9 mouse cellular contexts compared by ENCODE assay signal in genomic region chr5:115374204-115374820, GRCm38 (mm10). TPM values are rescaled to one million over a fixed set of nuclear protein-coding genes. Genes with fewer than 3 reads are reported as not detected.
DNase-seq lines count a peak whose midpoint lies in the region; ATAC-seq and TF ChIP-seq lines count a peak whose summit lies in the region.
"Had no signal": no experiment of that assay in that cellular context is flagged by ENCODE, and none has a peak within 500 bp of the region (broad histone marks: within the 10 kb centered on the region; RNA-seq: fewer than 3 reads in every experiment).

No protein-coding gene starts in this region.

- no peak for ATAC-seq in kidney, postnatal 0 days (replicated peaks; ENCODE audit: low FRiP score, low read depth)
- ATAC-seq in embryonic facial prominence, embryonic 14.5 days (ENCODE audit: low read depth): no peak
- no peak for ATAC-seq in hindbrain, embryonic 16.5 days
- ATAC-seq in midbrain, embryonic 16.5 days: no peak
- no peak for ATAC-seq in monocyte, adult 5-6 weeks (replicated peaks; ENCODE audit: insufficient number of reproducible peaks, low FRiP score, low TSS enrichment, poor library complexity, severe bottlenecking)

- no peaks in the 10 kb centered on the region for H3K4me1 ChIP-seq in kidney, postnatal 0 days (replicated peaks; ENCODE audit: insufficient read depth, low read length)
- no peaks in the 10 kb centered on the region; the same call in 1 of the 2 replicates for H3K4me1 ChIP-seq in embryonic facial prominence, embryonic 14.5 days (ENCODE audit: control insufficient read depth, insufficient read depth, low read length)
- peaks cover 3% of the 10 kb centered on the region for H3K4me1 ChIP-seq in hindbrain, embryonic 16.5 days (ENCODE audit: control insufficient read depth, insufficient read depth, low read depth, low read length)
- H3K4me1 ChIP-seq in midbrain, embryonic 16.5 days (ENCODE audit: control insufficient read depth, insufficient read depth, low read length): 0 out of 2 replicates have a peak, but pooled peaks cover 2% of the 10 kb centered on the region
- H3K4me1 ChIP-seq in cerebellum, adult 2 months (ENCODE audit: control insufficient read depth, insufficient read depth, low read length): no peaks in the 10 kb centered on the region

- H3K9me3 ChIP-seq in kidney, postnatal 0 days (replicated peaks; ENCODE audit: low read length): no peaks in the 10 kb centered on the region
- H3K9me3 ChIP-seq in embryonic facial prominence, embryonic 14.5 days (ENCODE audit: control insufficient read depth, low read length): no peaks in the 10 kb centered on the region
- H3K9me3 ChIP-seq in hindbrain, embryonic 16.5 days (ENCODE audit: control insufficient read depth, low read length): no peaks in the 10 kb centered on the region
- no peaks in the 10 kb centered on the region for H3K9me3 ChIP-seq in midbrain, embryonic 16.5 days (replicated peaks; ENCODE audit: control insufficient read depth, low read length, poor library complexity, severe bottlenecking)

- H3K36me3 ChIP-seq in kidney, postnatal 0 days (ENCODE audit: insufficient read depth, low read length): no peaks in the 10 kb centered on the region
- H3K36me3 ChIP-seq in embryonic facial prominence, embryonic 14.5 days (ENCODE audit: control insufficient read depth, insufficient read depth, low read length): no peaks in the 10 kb centered on the region
- H3K36me3 ChIP-seq in hindbrain, embryonic 16.5 days (ENCODE audit: control insufficient read depth, insufficient read depth, low read length): no peaks in the 10 kb centered on the region
- no peaks in the 10 kb centered on the region for H3K36me3 ChIP-seq in midbrain, embryonic 16.5 days (ENCODE audit: control insufficient read depth, insufficient read depth, low read length)

- no peak overlapping the region for H3K27ac ChIP-seq in kidney, postnatal 0 days
- H3K27ac ChIP-seq in embryonic facial prominence, embryonic 14.5 days (replicated peaks; ENCODE audit: low read depth, low read length): no peak overlapping the region
- H3K27ac ChIP-seq in hindbrain, embryonic 16.5 days (ENCODE audit: low read depth, low read length): no peak overlapping the region
- peak overlapping the region; percentile 54; the same call in 1 of the 2 replicates for H3K27ac ChIP-seq in midbrain, embryonic 16.5 days (ENCODE audit: low read length)
- no peak overlapping the region for H3K27ac ChIP-seq in cerebellum, adult 2 months (ENCODE audit: insufficient read depth, low read length)

- H3K27me3 ChIP-seq in kidney, postnatal 0 days (ENCODE audit: insufficient read depth, low read length): no peaks in the 10 kb centered on the region
- no peaks in the 10 kb centered on the region for H3K27me3 ChIP-seq in embryonic facial prominence, embryonic 14.5 days (replicated peaks; ENCODE audit: control insufficient read depth, insufficient read depth, low read length)
- H3K27me3 ChIP-seq in hindbrain, embryonic 16.5 days (replicated peaks; ENCODE audit: control insufficient read depth, insufficient read depth, low read length): no peaks in the 10 kb centered on the region
- no peaks in the 10 kb centered on the region for H3K27me3 ChIP-seq in midbrain, embryonic 16.5 days (ENCODE audit: control insufficient read depth, insufficient read depth, low read depth, low read length)
- no peaks in the 10 kb centered on the region; the same call in 1 of the 2 replicates for H3K27me3 ChIP-seq in cerebellum, adult 2 months (ENCODE audit: control insufficient read depth, insufficient read depth, low read length)

- 16% methylated on average over 11 of the region's 11 CpGs for WGBS in kidney, postnatal 0 days
- WGBS in embryonic facial prominence, embryonic 14.5 days: 18% methylated on average over 11 of the region's 11 CpGs
- 8% methylated on average over 11 of the region's 11 CpGs for WGBS in hindbrain, embryonic 16.5 days
- WGBS in midbrain, embryonic 16.5 days: 6% methylated on average over 11 of the region's 11 CpGs
- 26% methylated on average over 11 of the region's 11 CpGs for WGBS in cerebellum, adult 2 months

- DNase-seq in kidney, postnatal 0 days (ENCODE audit: low spot score): no peak
- no peak for DNase-seq in kidney, postnatal 10 days
- no peak for DNase-seq in embryonic facial prominence, embryonic 14.5 days (ENCODE audit: low spot score)
- DNase-seq in right cerebral cortex, postnatal 4 days: no peak
- DNase-seq in cerebellum, adult 2 months: no peak
- DNase-seq: gastrocnemius, postnatal 36 days had no signal

- no peak for TF ChIP-seq CTCF in kidney, postnatal 0 days (IDR thresholded peaks at IDR 0.05; ENCODE audit: low read depth)
- TF ChIP-seq CTCF in cerebellum, adult 2 months (IDR thresholded peaks at IDR 0.05; ENCODE audit: borderline replicate concordance, insufficient read depth, low read depth, low read length): no peak

- TF ChIP-seq POLR2A in cerebellum, adult 2 months (IDR thresholded peaks at IDR 0.05; ENCODE audit: borderline replicate concordance, insufficient read depth, low read length): no peak

- H3K9ac ChIP-seq in kidney, postnatal 0 days (ENCODE audit: low read depth, low read length): peak overlapping the region; percentile 54; the same call in 1 of the 2 replicates
- H3K9ac ChIP-seq in embryonic facial prominence, embryonic 14.5 days (ENCODE audit: low read depth, low read length): peak overlapping the region; percentile 61
- peak overlapping the region; percentile 63 for H3K9ac ChIP-seq in hindbrain, embryonic 16.5 days (ENCODE audit: low read depth, low read length)
- peak overlapping the region; percentile 57 for H3K9ac ChIP-seq in midbrain, embryonic 16.5 days (ENCODE audit: low read depth, low read length)

- 0 out of 2 replicates have a peak overlapping the region, but pooled peaks have one; percentile 19 for H3K4me3 ChIP-seq in kidney, postnatal 0 days (replicated peaks; ENCODE audit: low read depth, low read length)
- H3K4me3 ChIP-seq in embryonic facial prominence, embryonic 14.5 days (ENCODE audit: low read depth, low read length): peak overlapping the region; percentile 31
- H3K4me3 ChIP-seq in hindbrain, embryonic 16.5 days (ENCODE audit: low read length): peak overlapping the region; percentile 36
- H3K4me3 ChIP-seq in midbrain, embryonic 16.5 days (ENCODE audit: low read depth, low read length): peak overlapping the region; percentile 34
- no peak overlapping the region for H3K4me3 ChIP-seq in cerebellum, adult 2 months (replicated peaks; ENCODE audit: insufficient read depth, low read depth, low read length)

- peak overlapping the region; percentile 56 for H3K4me2 ChIP-seq in kidney, postnatal 0 days (ENCODE audit: low read length)
- H3K4me2 ChIP-seq in embryonic facial prominence, embryonic 14.5 days (ENCODE audit: low read depth, low read length): peak overlapping the region; percentile 65
- peak overlapping the region; percentile 79 for H3K4me2 ChIP-seq in hindbrain, embryonic 16.5 days (ENCODE audit: low read length)
- peak overlapping the region; percentile 63 for H3K4me2 ChIP-seq in midbrain, embryonic 16.5 days (ENCODE audit: low read length)

RNA-seq across cellular contexts. Expression of gene Cox6a1, which starts 25.5 kb away (rescaled TPM):
- 1,591 and 1,635 TPM in 2 replicates for polyA plus RNA-seq in kidney, postnatal 0 days (2015; fragmentation: Nextera tagmentation; extraction: Ambion mirVana)
- polyA plus RNA-seq in embryonic facial prominence, embryonic 14.5 days (2014; fragmentation: Nextera tagmentation; extraction: Ambion mirVana): 833 and 912 TPM in 2 replicates
- polyA plus RNA-seq in hindbrain, embryonic 16.5 days (2015; fragmentation: Nextera tagmentation; extraction: Ambion mirVana): 1,192 and 1,343 TPM in 2 replicates
- 1,007 and 1,008 TPM in 2 replicates for polyA plus RNA-seq in midbrain, embryonic 16.5 days (2015; fragmentation: Nextera tagmentation; extraction: Ambion mirVana)
- total RNA-seq in monocyte, adult 5-6 weeks (2017): 55.6 to 79.0 TPM (median 64.1 TPM) in 3 replicates
- 2,268 and 2,327 TPM in 2 replicates for polyA plus RNA-seq in cerebellum, adult 2 months (2012; rRNA removed)

RNA-seq across cellular contexts. Expression of gene Triap1, which starts 33.3 kb away (rescaled TPM):
- polyA plus RNA-seq in kidney, postnatal 0 days (2015; fragmentation: Nextera tagmentation; extraction: Ambion mirVana): 58.7 and 59.0 TPM in 2 replicates
- polyA plus RNA-seq in embryonic facial prominence, embryonic 14.5 days (2014; fragmentation: Nextera tagmentation; extraction: Ambion mirVana): 48.5 and 51.3 TPM in 2 replicates
- 51.3 and 52.8 TPM in 2 replicates for polyA plus RNA-seq in hindbrain, embryonic 16.5 days (2015; fragmentation: Nextera tagmentation; extraction: Ambion mirVana)
- 47.9 and 52.6 TPM in 2 replicates for polyA plus RNA-seq in midbrain, embryonic 16.5 days (2015; fragmentation: Nextera tagmentation; extraction: Ambion mirVana)
- total RNA-seq in monocyte, adult 5-6 weeks (2017): 16.4 to 23.1 TPM (median 22.2 TPM) in 3 replicates
- polyA plus RNA-seq in cerebellum, adult 2 months (2012; rRNA removed): 29.7 and 30.3 TPM in 2 replicates

RNA-seq across cellular contexts. Expression of gene Gatc, which starts 33.3 kb away (rescaled TPM):
- 19.8 and 20.8 TPM in 2 replicates for polyA plus RNA-seq in kidney, postnatal 0 days (2015; fragmentation: Nextera tagmentation; extraction: Ambion mirVana)
- 26.5 and 26.7 TPM in 2 replicates for polyA plus RNA-seq in embryonic facial prominence, embryonic 14.5 days (2014; fragmentation: Nextera tagmentation; extraction: Ambion mirVana)
- 32.3 and 45.5 TPM in 2 replicates for polyA plus RNA-seq in hindbrain, embryonic 16.5 days (2015; fragmentation: Nextera tagmentation; extraction: Ambion mirVana)
- polyA plus RNA-seq in midbrain, embryonic 16.5 days (2015; fragmentation: Nextera tagmentation; extraction: Ambion mirVana): 37.8 and 43.5 TPM in 2 replicates
- 4.9 to 7.6 TPM (median 5.8 TPM) in 3 replicates for total RNA-seq in monocyte, adult 5-6 weeks (2017)
- polyA plus RNA-seq in cerebellum, adult 2 months (2012; rRNA removed): 32.8 and 33.6 TPM in 2 replicates

RNA-seq across cellular contexts. Expression of gene Srsf9, which starts 47.3 kb away (rescaled TPM):
- 234 and 251 TPM in 2 replicates for polyA plus RNA-seq in kidney, postnatal 0 days (2015; fragmentation: Nextera tagmentation; extraction: Ambion mirVana)
- 203 and 230 TPM in 2 replicates for polyA plus RNA-seq in embryonic facial prominence, embryonic 14.5 days (2014; fragmentation: Nextera tagmentation; extraction: Ambion mirVana)
- polyA plus RNA-seq in hindbrain, embryonic 16.5 days (2015; fragmentation: Nextera tagmentation; extraction: Ambion mirVana): 105 and 128 TPM in 2 replicates
- polyA plus RNA-seq in midbrain, embryonic 16.5 days (2015; fragmentation: Nextera tagmentation; extraction: Ambion mirVana): 118 and 132 TPM in 2 replicates
- total RNA-seq in monocyte, adult 5-6 weeks (2017): 62.5 to 83.1 TPM (median 79.3 TPM) in 3 replicates
- polyA plus RNA-seq in cerebellum, adult 2 months (2012; rRNA removed): 60.1 and 65.0 TPM in 2 replicates

RNA-seq across cellular contexts. Expression of gene Msi1, which starts 55.1 kb away (rescaled TPM):
- 12.4 and 13.3 TPM in 2 replicates for polyA plus RNA-seq in kidney, postnatal 0 days (2015; fragmentation: Nextera tagmentation; extraction: Ambion mirVana)
- 16.0 and 16.2 TPM in 2 replicates for polyA plus RNA-seq in embryonic facial prominence, embryonic 14.5 days (2014; fragmentation: Nextera tagmentation; extraction: Ambion mirVana)
- polyA plus RNA-seq in hindbrain, embryonic 16.5 days (2015; fragmentation: Nextera tagmentation; extraction: Ambion mirVana): 23.0 and 44.5 TPM in 2 replicates
- 47.9 and 53.7 TPM in 2 replicates for polyA plus RNA-seq in midbrain, embryonic 16.5 days (2015; fragmentation: Nextera tagmentation; extraction: Ambion mirVana)
- not detected in 3 replicates for total RNA-seq in monocyte, adult 5-6 weeks (2017)
- polyA plus RNA-seq in cerebellum, adult 2 months (2012; rRNA removed): 56.5 and 60.4 TPM in 2 replicates
